Mouse (Mus musculus): ENCODE measurements at regions not wholly inside any gene's neighbourhood (a gene's known extent, or its start where the extent isn't known, plus 50 kb on each side); places are given as distances from the start of the nearest gene placed in this dataset.
"Not testable (repeated sequence)": the region's sequence is repeated elsewhere in the genome, so short reads cannot be mapped to it uniquely, and the experiment has no call there.

GRCm38 (mm10) chr13:19300320-19301011 lies 95.1 kb downstream of the Stard3nl start:
- in situ Hi-C loops (cut with MboI, MseI): not testable (repeated sequence)

GRCm38 (mm10) chr13:19296325-19296724 lies 99.3 kb downstream of the Stard3nl start:
- in situ Hi-C loops (cut with MboI, MseI): no loop called here

- in situ Hi-C loops (cut with MboI, MseI): loop anchor here (5.0 kb wide), 1 partner anchor 59 kb away; no protein-coding TSS in a partner anchor
Observed at GRCm38 (mm10) chr13:19293041-19293440, 102.6 kb downstream of the Stard3nl start.

- in situ Hi-C loops (cut with MboI, MseI): no loop called here
Observed at GRCm38 (mm10) chr13:19283161-19283560, 112.4 kb downstream of the Stard3nl start.

GRCm38 (mm10) chr13:19272548-19273295 lies 122.9 kb downstream of the Stard3nl start:
- in situ Hi-C loops (cut with MboI, MseI): not testable (repeated sequence)

GRCm38 (mm10) chr13:19264996-19265395 lies 130.6 kb downstream of the Stard3nl start:
- in situ Hi-C loops (cut with MboI, MseI): not testable (repeated sequence)

- in situ Hi-C loops (cut with MboI, MseI): not testable (repeated sequence)
Observed at GRCm38 (mm10) chr13:19246558-19246957, 149.0 kb downstream of the Stard3nl start.

- in situ Hi-C loops (cut with MboI, MseI): not testable (repeated sequence)
Observed at GRCm38 (mm10) chr13:19242580-19242979, 153.0 kb downstream of the Stard3nl start.

- in situ Hi-C loops (cut with MboI, MseI): no loop called here
Observed at GRCm38 (mm10) chr13:19236340-19236739, 159.3 kb downstream of the Stard3nl start.

GRCm38 (mm10) chr13:19234700-19235374 lies 160.8 kb downstream of the Stard3nl start:
- in situ Hi-C loops (cut with MboI, MseI): no loop called here

GRCm38 (mm10) chr13:19220004-19220403 lies 175.6 kb downstream of the Stard3nl start:
- in situ Hi-C loops (cut with MboI, MseI): loop anchor here (10.0 kb wide), 1 partner anchor 1575 kb away; no protein-coding TSS in a partner anchor

- in situ Hi-C loops (cut with MboI, MseI): not testable (repeated sequence)
Observed at GRCm38 (mm10) chr13:19219383-19219991, 176.1 kb downstream of the Stard3nl start.

GRCm38 (mm10) chr13:19204669-19205068 lies 190.9 kb downstream of the Stard3nl start:
- in situ Hi-C loops (cut with MboI, MseI): no loop called here

- in situ Hi-C loops (cut with MboI, MseI): not testable (repeated sequence)
Observed at GRCm38 (mm10) chr13:19202320-19202719, 193.3 kb downstream of the Stard3nl start.

Data from T-helper 1 cell (primary cell).